Mouse (Mus musculus) liver, adult 2 months (tissue): ENCODE measurements around the gene Tspan33. TPM values are rescaled to one million over a fixed set of nuclear protein-coding genes. Genes with fewer than 3 reads are reported as not detected.

Experiments used
- DNase-seq: peaks from one replicate; pipeline ENCODE4 v3.0.0-alpha.2; 2011; ENCODE audit warnings: low read depth, low spot score; ENCODE audit errors: extremely low read depth
- H3K27ac ChIP-seq: fragments of 200-500 bp; replicated peaks from 2 replicates; pipeline ENCODE4 v1.5.1; 2012; ENCODE audit warnings: low read depth, mild to moderate bottlenecking, control low read depth, inconsistent platforms, low read length; ENCODE audit not compliant: insufficient read depth
- H3K27me3 ChIP-seq: fragments of 200-500 bp; 2 replicates; pipeline ENCODE4 v1.6.1; 2012; ENCODE audit warnings: mild to moderate bottlenecking, moderate library complexity, low read length, inconsistent platforms; ENCODE audit not compliant: control insufficient read depth, insufficient read depth
- H3K36me3 ChIP-seq: fragments of 200-500 bp; 2 replicates; pipeline ENCODE4 v1.6.1; 2012; ENCODE audit warnings: low read length, inconsistent platforms; ENCODE audit not compliant: control insufficient read depth, insufficient read depth
- H3K4me1 ChIP-seq: fragments of 200-500 bp; 2 replicates; pipeline ENCODE4 v1.6.1; 2011; ENCODE audit warnings: low read length; ENCODE audit not compliant: control insufficient read depth, insufficient read depth
- H3K4me3 ChIP-seq: fragments of 200-500 bp; 2 replicates; pipeline ENCODE4 v1.5.1; 2011; ENCODE audit warnings: low read depth, mild to moderate bottlenecking, control low read depth, low read length, moderate library complexity; ENCODE audit not compliant: insufficient read depth
- H3K79me2 ChIP-seq: fragments of 200-500 bp; 2 replicates; pipeline ENCODE4 v1.6.1; 2012; ENCODE audit warnings: inconsistent platforms, mild to moderate bottlenecking, low read length, moderate library complexity; ENCODE audit not compliant: control insufficient read depth, insufficient read depth
- H3K9ac ChIP-seq: fragments of 200-500 bp; 2 replicates; pipeline ENCODE4 v1.6.1; 2012; ENCODE audit warnings: low read depth, mild to moderate bottlenecking, control low read depth, inconsistent platforms, low read length
- CTCF ChIP-seq: fragments of 200-500 bp; IDR thresholded peaks from 2 replicates; pipeline ENCODE4 v1.5.1; 2011; ENCODE audit warnings: low read depth, low read length, control low read depth
- POLR2A ChIP-seq: fragments of 200-500 bp; IDR thresholded peaks from 2 replicates; pipeline ENCODE4 v1.6.1; 2011; ENCODE audit warnings: low read length, control low read depth; ENCODE audit not compliant: insufficient read depth; ENCODE audit errors: extremely low read depth
- WGBS: fragments of 180-500 bp; shearing (Covaris S2); methylation state at CpG from one replicate; pipeline ENCODE4 v1.1.7; 2018; 5-methylcytosine and 5-hydroxymethylcytosine counted together
- polyA plus RNA-seq: library from polyadenylated mRNA; depleted of rRNA; stranded (reverse); fragments of >200 nt; gene quantifications from 2 replicates; pipeline ENCODE4 v1.2.3, GENCODE M21; 2012; rRNA removed
- total RNA-seq: library from RNA; depleted of rRNA; stranded (reverse); fragments of >200 nt; gene quantifications from 2 replicates; pipeline ENCODE4 v1.2.3, GENCODE M21; 2014; rRNA removed

Tspan33 gene
- total and polyA plus RNA-seq, 2 experiments: 4.2 to 7.0 TPM

GRCm38 (mm10) chr6:29762524-29762923 lies 68.5 kb downstream of the Tspan33 start:
- Histone ChIP-seq H3K36me3 (no peaks in the 10 kb centered on the region), H3K27ac (no peak overlapping the region), H3K27me3 (no peaks in the 10 kb centered on the region), H3K79me2 (no peaks in the 10 kb centered on the region), H3K4me3 (no peak overlapping the region), H3K9ac (no peak overlapping the region), H3K4me1 (peaks cover 3% of the 10 kb centered on the region; the same call in 1 of the 2 replicates)
- TF ChIP-seq POLR2A (no peak), CTCF (peak; percentile 82)
- WGBS: 44% methylated on average over 4 of the region's 4 CpGs
- peak; percentile 86 for DNase-seq

GRCm38 (mm10) chr6:29766874-29767273 lies 72.9 kb downstream of the Tspan33 start:
- 94% methylated on average over 2 of the region's 2 CpGs for WGBS
- Histone ChIP-seq H3K79me2 (peaks cover 6% of the 10 kb centered on the region; the same call in 1 of the 2 replicates), H3K27me3 (no peaks in the 10 kb centered on the region), H3K9ac (no peak overlapping the region), H3K4me1 (peaks cover 15% of the 10 kb centered on the region), H3K36me3 (no peaks in the 10 kb centered on the region), H3K4me3 (no peak overlapping the region), H3K27ac (no peak overlapping the region)
- DNase-seq: no peak
- TF ChIP-seq POLR2A (no peak), CTCF (no peak)

Other genes with a start within 250 kb of the Tspan33 start
- gene Atp6v1f, start 226.5 kb upstream of the Tspan33 start, total RNA-seq: 86.8 and 90.5 TPM in 2 replicates
- 167 and 181 TPM in 2 replicates for gene Atp6v1f, start 226.5 kb upstream of the Tspan33 start, polyA plus RNA-seq
- not detected in 2 replicates for gene Atp6v1fnb, start 222.8 kb upstream of the Tspan33 start, total RNA-seq
- gene Atp6v1fnb, start 222.8 kb upstream of the Tspan33 start, polyA plus RNA-seq: not detected in 2 replicates
- gene Kcp, start 186.3 kb upstream of the Tspan33 start, total RNA-seq: 1.7 and 1.8 TPM in 2 replicates
- 5.6 and 10.2 TPM in 2 replicates for gene Kcp, start 186.3 kb upstream of the Tspan33 start, polyA plus RNA-seq
- gene Irf5, start 167.6 kb upstream of the Tspan33 start, total RNA-seq: 10.0 and 12.4 TPM in 2 replicates
- 30.6 and 48.3 TPM in 2 replicates for gene Irf5, start 167.6 kb upstream of the Tspan33 start, polyA plus RNA-seq
- 26.8 and 31.5 TPM in 2 replicates for gene Tnpo3, start 84.3 kb upstream of the Tspan33 start, total RNA-seq
- 33.3 and 34.7 TPM in 2 replicates for gene Tnpo3, start 84.3 kb upstream of the Tspan33 start, polyA plus RNA-seq
- 4.1 and 5.0 TPM in 2 replicates for gene Smo, start 41.3 kb downstream of the Tspan33 start, total RNA-seq
- 6.7 and 10.5 TPM in 2 replicates for gene Smo, start 41.3 kb downstream of the Tspan33 start, polyA plus RNA-seq
- 8.9 and 11.8 TPM in 2 replicates for gene Ahcyl2, start 73.8 kb downstream of the Tspan33 start, total RNA-seq
- 5.2 and 7.4 TPM in 2 replicates for gene Ahcyl2, start 73.8 kb downstream of the Tspan33 start, polyA plus RNA-seq
- gene Strip2, start 222.8 kb downstream of the Tspan33 start, total RNA-seq: 0.13 and 0.18 TPM in 2 replicates
- 0.02 and 0.04 TPM in 2 replicates for gene Strip2, start 222.8 kb downstream of the Tspan33 start, polyA plus RNA-seq